Mouse (Mus musculus) lung, postnatal 14 days (tissue): Measurements from ENCODE around the gene Chkb.

ENCODE experiments used
- DNase-seq: peaks from one replicate; pipeline ENCODE4 v3.0.0; 2021

The Chkb gene

GRCm38 (mm10) chr15:89429352-89430221 lies at the start of gene Chkb, which contains the start of the genes C730034F03Rik and Gm44502:
TSS of gene Chkb (minus strand) at chr15:89429908.
TSS of gene C730034F03Rik (plus strand) at chr15:89429589.
TSS of gene Gm44502 (minus strand) at chr15:89429696.
- peak; percentile 89 for DNase-seq

- DNase-seq: no peak
Observed at GRCm38 (mm10) chr15:89478622-89479021, 48.9 kb upstream of the Chkb start.

- no peak for DNase-seq
Observed at GRCm38 (mm10) chr15:89477806-89478205, 48.1 kb upstream of the Chkb start.

GRCm38 (mm10) chr15:89477091-89477491 lies 47.4 kb upstream of the Chkb start, which contains the start of gene Arsa:
TSS of gene Arsa (minus strand) at chr15:89477425.
- peak; percentile 19 for DNase-seq

- DNase-seq: no peak
Observed at GRCm38 (mm10) chr15:89476475-89476815, 46.7 kb upstream of the Chkb start.

GRCm38 (mm10) chr15:89475611-89476474 lies 46.1 kb upstream of the Chkb start:
- DNase-seq: peak; percentile 95

- DNase-seq: no peak
Observed at GRCm38 (mm10) chr15:89475293-89475600, 45.5 kb upstream of the Chkb start.

GRCm38 (mm10) chr15:89474596-89475292 lies 45.0 kb upstream of the Chkb start:
- DNase-seq: no peak

GRCm38 (mm10) chr15:89473921-89474320 lies 44.2 kb upstream of the Chkb start:
- DNase-seq: no peak

- DNase-seq: no peak
Observed at GRCm38 (mm10) chr15:89473370-89473769, 43.7 kb upstream of the Chkb start.

GRCm38 (mm10) chr15:89471476-89471875 lies 41.8 kb upstream of the Chkb start:
- no peak for DNase-seq

- DNase-seq: no peak
Observed at GRCm38 (mm10) chr15:89468577-89468976, 38.9 kb upstream of the Chkb start.

GRCm38 (mm10) chr15:89465052-89465451 lies 35.3 kb upstream of the Chkb start:
- DNase-seq: no peak

GRCm38 (mm10) chr15:89463334-89464235 lies 33.9 kb upstream of the Chkb start:
- DNase-seq: peak; percentile 41

GRCm38 (mm10) chr15:89462176-89462575 lies 32.5 kb upstream of the Chkb start:
- DNase-seq: no peak

- no peak for DNase-seq
Observed at GRCm38 (mm10) chr15:89461321-89461720, 31.6 kb upstream of the Chkb start.

GRCm38 (mm10) chr15:89460298-89460697 lies 30.6 kb upstream of the Chkb start:
- no peak for DNase-seq

- no peak for DNase-seq
Observed at GRCm38 (mm10) chr15:89459821-89460220, 30.1 kb upstream of the Chkb start.

- DNase-seq: no peak
Observed at GRCm38 (mm10) chr15:89458942-89459341, 29.2 kb upstream of the Chkb start.

GRCm38 (mm10) chr15:89455642-89456041 lies 25.9 kb upstream of the Chkb start:
- DNase-seq: no peak

- DNase-seq: no peak
Observed at GRCm38 (mm10) chr15:89454857-89455256, 25.1 kb upstream of the Chkb start.

GRCm38 (mm10) chr15:89453865-89454478 lies 24.3 kb upstream of the Chkb start, which contains the start of gene Mapk8ip2:
TSS of gene Mapk8ip2 (plus strand) at chr15:89453913.
- no peak for DNase-seq
